Mouse (Mus musculus): Measurements from ENCODE around the gene Stat5a. TPM values are rescaled to one million over a fixed set of nuclear protein-coding genes. Genes with fewer than 3 reads are reported as not detected.

The Stat5a gene
- total RNA-seq (2021): 10 to 100 TPM; 35.6 to 41.4 TPM
- long read RNA-seq, experiment 1, transcript Stat5a-201 (20 exons, 3,888 nt): major isoform, 8 of 53 reads
- long read RNA-seq, experiment 1, transcript Stat5a-203 (18 exons, 3,605 nt): major isoform, 8 of 53 reads
- long read RNA-seq, experiment 1, partial matches to known transcripts: 25 of 53 reads
- long read RNA-seq, experiment 1, other reads (novel, unspliced or antisense): 10 of 53 reads
- long read RNA-seq, experiment 2, transcript Stat5a-201 (20 exons, 3,888 nt): minor isoform, 12 of 74 reads
- long read RNA-seq, experiment 2, transcript Stat5a-203 (18 exons, 3,605 nt): major isoform, 13 of 74 reads
- long read RNA-seq, experiment 2, partial matches to known transcripts: 38 of 74 reads
- long read RNA-seq, experiment 2, other reads (novel, unspliced or antisense): 9 of 74 reads

DNA sequence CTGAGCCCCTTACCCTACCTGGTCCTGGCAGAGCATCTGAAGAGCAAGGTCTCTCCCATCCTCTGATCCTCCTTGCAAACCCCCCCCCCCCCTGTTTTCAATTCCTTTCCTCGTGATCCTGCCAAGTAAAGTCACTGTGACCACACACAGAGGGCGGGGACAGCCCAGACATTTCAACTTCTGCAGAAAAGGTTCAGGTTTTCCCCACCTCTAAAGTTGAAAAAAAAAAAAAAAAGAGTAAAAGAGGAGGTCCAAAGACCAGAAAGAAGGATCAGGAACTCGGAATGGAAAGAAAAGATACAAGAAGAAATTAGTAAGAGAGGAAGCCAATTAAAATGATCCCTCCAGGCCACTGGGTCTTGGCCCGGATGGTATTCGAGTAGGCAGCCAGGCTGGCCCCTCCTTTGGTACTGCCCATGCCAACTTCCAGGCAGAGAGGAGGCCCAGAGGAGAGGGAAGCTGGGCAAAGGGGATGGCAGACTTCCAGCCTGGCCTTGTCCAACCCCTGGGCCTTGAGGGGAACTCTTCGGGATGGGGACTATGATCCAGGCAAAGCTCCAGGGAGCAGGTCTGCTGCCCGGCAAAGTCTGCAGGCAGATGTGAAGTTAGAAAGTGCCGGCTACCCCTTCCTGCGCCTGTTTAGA is at the start of gene Stat5a:
Gene Stat5a (plus strand): TSS at position 417 of the 644 bp plus-strand sequence.
- DNase-seq (ENCODE audit: low spot score in 2 of 2): peak; percentile 44 to 75

DNA sequence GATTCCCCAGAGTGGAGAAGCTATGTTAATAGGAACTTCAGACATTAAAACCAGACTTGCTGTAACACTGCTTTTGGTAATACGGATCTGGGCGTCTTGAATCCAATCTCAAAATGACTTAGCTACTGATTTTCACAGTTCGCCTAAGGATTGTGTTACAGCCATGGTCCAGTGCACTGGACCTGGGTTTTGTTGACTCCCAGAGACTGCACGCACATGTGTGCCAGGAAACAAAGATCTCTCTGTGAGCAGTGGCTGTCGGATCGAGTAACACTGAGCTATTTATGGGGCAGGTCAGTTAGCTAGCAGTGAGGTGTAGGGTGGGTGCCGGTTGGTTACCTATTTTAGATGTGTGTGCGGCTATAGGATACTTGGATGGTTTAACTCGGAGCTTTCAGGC is 48.6 kb upstream of the Stat5a start:
- no peak for DNase-seq (ENCODE audit: low spot score in 2 of 2)

DNA sequence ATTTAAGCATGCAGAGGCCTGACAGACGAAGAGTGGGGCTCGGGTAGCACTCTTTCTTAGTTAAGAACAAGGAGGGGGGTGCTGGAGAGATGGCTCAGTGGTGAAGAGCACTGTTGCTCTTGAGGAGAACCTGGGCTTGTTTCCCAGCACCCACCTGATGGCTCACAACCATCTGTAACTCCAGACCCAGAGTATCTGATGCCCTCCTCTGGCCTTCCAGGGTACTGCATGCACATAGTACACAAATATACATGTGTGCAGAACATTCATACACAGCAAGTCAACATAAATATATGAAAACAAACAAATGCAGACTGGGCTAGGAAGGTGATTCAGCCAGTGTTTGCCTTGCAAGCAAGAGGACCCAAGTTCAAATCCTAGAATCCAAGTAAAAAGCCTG is 48.0 kb upstream of the Stat5a start:
- DNase-seq (ENCODE audit: low spot score in 2 of 2): no peak

DNA sequence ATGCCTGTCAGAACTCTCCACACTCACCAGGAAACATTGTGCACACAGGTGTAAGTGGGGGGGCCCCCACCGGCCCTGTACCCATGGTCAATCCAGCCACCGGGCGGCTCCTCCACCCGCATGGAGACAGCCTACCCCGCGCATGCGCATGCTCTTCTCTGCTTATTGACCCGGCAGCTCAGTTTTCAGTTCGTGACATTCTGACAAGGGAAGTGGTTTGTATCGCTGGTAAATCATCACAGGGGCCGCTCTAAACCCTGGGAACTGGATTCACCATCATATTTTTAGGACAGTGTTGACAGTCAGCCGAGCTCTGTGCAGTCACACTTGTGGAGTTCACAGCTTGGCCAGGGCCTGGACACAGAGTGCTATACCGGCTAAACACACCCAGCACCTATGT is 44.7 kb upstream of the Stat5a start:
- peak in 1 of 2 experiments; percentile 75 for DNase-seq (ENCODE audit: low spot score in 2 of 2)

DNA sequence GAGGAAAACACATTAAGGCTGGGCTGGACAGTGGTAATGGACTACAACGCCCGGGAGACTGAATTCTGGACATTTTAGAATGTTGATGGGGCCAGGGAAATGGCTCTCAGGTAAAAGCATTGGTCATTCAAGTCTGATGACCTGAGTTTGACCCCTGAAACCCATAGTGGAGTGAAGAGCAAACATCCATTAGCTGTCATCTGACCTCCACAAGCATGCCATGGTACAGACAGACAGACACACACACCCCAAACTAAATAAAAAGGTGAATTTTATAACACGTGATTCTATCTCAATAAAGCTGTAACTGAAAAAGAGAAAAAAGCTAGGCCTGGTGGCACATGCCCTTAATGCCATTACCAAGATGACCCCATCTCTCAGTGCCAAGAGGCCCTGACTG is 42.8 kb upstream of the Stat5a start:
- DNase-seq (ENCODE audit: low spot score in 2 of 2): no peak

DNA sequence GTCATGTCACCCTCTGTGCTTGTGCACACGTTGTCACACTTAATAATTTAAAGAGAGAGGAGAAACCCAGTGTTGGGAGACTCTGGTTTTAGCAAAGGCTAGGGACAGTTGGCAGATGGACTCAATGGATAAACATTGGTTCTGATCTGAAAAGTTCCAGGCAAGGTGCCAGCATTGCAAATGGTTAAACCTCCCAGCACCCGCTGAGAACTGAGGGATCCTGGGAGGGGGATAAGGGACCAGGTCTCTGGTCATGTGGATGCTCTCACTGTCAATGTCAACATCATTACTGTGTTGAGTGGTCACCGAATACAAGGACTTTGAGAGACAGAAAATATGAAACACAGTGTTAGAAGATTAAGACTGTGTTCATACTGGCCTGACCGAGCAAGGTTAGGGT is 42.4 kb upstream of the Stat5a start:
- DNase-seq (ENCODE audit: low spot score in 2 of 2): no peak

DNA sequence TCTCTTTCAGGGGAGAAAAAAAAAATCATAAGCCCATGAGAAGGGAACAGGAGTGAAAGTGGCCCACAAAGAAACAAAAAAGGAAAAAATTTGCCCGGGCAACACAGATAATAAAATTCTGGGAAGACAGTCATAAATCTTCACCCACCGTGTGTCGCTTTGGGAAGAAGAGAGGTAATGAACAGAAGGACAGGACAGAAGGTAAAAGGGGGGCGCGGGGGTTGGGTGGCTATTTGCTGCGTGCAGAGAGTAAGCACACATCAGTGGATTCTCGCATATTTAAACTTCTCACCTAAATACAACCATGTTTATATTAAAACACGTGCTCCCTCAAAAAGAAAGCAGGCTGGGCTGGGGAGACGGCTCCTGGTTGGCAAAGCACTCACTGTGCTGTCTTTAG is 41.8 kb upstream of the Stat5a start:
- DNase-seq (ENCODE audit: low spot score in 2 of 2): no peak

DNA sequence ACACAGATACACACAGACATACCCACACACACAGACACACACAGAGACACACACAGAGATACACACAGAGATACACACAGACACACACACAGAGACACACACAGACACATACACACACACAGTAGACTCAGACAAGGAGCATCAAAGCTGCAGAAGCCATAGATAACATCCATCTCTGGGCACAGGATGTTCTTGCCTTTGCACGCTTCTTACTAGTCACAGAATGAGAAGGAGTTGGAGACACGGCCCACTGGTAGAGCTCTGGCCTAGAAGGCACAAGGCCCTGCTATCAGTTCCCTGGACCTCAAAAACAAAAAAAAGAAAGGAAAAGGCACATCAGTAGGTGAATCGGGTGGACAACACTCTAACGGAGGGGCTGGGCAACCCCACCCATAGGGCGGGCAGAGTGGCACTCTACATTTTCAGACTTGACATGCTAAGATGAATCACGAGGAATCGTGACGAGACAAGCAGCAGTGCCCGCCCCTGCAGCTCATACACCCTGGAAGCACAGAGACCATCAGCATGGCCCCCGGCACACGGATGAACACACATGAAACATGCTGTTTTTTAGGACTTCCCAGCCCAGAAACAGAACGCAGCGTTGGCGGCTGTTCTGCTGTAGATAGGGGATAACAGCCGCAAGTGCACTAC is 40.7 kb upstream of the Stat5a start:
- DNase-seq (ENCODE audit: low spot score in 2 of 2): no peak

DNA sequence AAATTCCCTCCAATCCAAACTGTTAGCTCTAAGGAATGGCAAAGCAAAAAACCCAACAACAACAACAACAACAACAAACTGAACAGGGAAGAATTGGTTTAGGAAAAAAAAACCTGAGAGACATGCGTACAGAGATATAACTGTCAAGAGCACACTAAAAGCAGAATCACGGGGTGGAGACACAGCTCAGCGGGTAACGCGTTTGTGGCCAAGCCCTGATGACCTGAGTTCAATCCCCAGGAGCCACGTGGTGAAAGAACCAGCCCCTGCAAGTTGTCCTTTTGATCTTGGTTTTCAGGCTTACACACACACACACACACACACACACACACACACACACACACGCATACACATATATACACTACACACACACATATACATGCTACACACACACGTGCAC is 40.1 kb upstream of the Stat5a start:
- DNase-seq (ENCODE audit: low spot score in 2 of 2): no peak

DNA sequence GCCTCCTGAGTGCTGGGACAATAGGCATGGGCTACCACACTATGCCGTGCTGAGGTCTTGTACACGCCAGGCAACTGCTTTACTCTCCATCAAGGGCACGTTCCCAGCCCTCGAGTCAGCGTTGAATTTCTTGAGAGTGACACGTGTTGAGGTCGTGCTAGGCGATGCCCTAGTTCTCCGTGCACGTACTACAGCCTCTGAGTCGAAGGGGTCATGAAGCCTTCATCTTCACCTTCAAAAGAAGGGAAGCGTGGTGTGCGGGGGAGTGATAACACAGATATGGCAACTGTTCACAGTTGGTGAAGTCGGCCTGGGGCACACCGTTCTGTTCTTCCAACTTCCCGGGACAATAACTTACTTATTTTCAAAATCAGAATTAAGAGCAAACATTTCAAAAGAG is 39.5 kb upstream of the Stat5a start:
- no peak for DNase-seq (ENCODE audit: low spot score in 2 of 2)

DNA sequence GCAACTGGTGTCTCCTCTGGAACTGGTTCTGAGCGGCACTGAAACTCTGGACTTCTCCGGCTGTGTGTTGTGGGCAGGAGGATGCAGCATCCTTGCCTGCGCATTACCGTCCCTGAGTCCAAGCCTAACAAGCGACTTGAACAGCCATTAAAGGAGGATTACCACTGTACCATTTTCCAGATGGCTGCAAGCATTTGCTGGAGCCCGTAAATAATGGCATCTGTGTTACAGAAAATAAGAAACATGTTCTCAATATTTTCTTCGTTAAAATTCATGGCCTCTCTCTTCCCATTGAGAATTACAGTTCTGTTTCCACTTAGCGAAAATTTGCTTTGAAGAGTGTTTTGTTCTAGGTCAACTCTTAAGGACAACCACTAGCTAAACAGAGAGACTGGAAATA is 39.1 kb upstream of the Stat5a start:
- DNase-seq (ENCODE audit: low spot score in 2 of 2): no peak

DNA sequence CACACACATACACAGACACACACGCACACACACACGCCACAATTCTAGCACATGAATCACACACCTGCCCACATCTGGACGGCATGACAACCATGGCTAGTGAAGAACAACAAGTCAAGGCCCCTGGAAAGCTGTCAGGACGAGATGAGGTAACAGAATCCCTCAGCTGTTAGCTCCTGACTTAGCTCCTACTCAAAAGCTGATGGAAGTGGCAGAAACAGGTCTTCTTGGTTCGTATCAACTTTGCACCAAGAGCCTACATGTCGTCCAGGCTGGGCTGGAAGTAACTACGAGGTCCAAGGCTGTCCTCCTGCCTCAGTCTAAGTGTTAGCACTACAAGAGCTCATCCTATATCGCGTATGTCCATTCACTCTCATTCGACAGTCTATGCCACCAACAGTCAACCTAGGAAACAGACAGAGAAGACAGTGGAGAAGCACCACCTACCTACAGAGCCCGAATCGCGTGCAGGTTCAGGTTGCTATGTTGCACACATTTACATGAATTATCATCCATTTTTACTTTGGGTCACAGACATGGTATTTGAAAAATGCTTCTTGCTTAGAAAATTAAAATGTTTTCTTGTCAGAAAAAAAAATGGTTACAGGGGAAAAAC is 37.4 kb upstream of the Stat5a start:
- DNase-seq (ENCODE audit: low spot score in 2 of 2): no peak

DNA sequence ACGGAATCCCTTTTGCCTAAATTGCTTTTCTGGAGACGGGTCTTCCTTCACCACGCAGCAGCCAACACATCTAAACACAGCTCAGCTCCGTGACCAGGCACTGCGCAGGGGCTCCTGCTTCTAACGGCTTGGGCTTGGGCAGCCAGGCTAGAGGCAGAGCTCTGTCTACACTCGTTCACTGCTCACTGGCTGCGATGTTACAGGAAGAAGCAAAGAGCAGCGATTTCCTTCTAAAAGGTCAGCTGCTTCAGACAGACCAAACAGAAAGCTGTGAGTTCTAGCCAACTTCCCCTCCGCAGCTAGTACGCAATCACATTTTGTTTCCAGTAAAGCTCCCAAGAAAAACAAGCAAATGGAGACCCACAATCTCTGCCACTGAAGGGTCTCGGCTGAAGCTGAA is 36.8 kb upstream of the Stat5a start:
- DNase-seq (ENCODE audit: low spot score in 2 of 2): no peak

DNA sequence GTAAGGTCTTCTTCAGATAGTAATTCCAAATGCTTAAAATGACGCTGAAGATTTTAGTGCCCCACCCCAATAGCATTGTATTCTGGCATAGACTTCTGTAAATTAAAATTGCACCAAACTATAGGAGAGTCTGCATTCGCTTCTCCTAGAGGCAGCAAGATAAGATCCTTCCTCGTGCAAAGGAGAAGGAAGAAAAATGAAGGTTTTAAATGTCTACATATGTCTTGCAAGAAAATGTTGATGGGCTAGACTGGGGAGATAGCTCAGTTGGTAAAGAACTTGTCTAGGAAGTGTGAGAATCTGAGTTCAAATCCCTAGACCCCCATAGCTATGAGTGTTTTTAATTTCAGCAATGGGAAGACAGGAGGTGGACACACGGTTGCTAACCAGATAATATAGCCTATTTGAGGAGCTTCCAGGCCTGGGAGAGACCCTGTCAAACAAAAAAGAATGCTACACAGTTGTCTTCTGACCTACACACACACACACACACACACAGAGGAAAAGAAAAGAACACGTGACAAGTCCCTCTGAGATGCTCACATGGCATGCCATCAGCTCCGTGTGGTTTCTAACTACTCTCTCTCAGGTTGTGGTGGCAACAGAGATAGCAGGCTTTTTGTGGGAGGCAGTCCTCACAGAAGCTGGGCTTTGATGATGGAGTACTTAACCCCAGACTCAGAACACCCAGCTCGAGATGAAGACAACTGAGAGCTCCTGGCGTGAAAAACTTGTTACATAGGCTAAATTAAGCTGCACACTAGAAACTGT is 35.4 kb upstream of the Stat5a start:
- no peak for DNase-seq (ENCODE audit: low spot score in 2 of 2)

DNA sequence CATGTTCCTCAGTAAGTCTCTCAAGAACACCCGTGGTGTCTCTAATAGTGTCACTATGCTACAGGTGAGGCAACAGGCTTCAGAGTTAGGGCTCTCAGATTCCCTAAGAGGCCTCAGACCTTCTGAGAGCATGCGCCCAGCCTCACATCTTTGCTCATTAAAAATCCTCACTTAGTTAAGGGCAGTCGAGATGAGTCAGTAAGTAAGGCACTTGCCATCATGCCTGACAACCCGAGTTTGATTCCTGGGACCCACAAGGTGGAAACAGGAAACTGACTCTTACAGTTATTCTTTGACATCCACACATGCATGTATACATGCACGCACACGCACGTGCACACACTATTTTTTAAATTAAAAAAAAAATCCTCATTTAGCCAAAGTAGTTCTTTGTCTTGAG is 34.7 kb upstream of the Stat5a start:
- DNase-seq (ENCODE audit: low spot score in 2 of 2): no peak

DNA sequence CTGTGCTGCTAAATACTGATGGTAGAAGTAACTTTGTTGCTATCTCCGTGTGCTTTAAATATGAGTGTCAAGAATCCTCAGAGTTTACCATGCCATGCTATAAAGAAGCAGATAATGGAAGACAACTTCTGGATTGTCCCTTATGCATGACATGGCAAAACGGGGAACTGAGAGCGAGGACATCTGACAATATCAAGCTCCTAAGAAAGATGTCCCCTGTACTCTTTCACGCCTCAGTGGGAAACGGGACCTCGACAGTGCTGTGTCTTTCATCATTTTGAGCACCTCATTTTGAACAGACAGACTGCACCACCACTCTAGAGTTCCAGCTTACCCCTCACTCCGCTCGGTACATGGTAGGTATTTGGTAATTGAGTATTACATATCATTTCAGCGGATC is 33.7 kb upstream of the Stat5a start:
- no peak for DNase-seq (ENCODE audit: low spot score in 2 of 2)

DNA sequence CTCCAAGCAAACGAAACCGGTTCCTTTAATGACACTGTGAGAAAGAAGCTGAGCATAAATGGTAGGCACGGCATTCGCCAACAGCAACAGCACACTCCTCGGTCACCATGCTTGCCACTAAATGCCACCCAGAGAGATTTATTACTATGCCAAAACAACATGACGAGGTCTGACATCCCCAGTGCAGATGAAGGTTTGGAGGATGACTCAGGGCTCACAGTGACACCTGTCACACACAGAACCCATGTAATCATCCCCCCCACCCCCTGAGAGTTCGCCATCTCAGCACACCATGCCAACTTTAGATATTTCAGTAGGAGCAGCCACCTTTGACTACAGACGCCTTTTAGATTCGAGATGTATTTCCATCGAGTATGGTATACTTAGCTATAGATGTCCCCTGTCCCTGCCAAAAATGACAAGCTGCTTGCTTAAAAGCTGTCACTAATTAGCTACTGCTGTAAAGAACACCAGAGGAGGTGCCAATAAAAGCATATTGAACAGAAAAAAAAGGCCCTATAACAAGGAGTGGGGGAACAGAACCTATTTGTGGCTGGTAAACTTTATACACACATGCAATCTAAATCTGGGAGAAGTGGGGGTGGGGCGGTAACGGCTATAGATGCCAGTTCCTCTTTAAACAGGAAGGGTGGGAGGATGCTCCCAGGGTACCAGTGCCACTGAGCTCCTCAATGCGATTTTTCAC is 32.8 kb upstream of the Stat5a start:
- DNase-seq (ENCODE audit: low spot score in 2 of 2): no peak

DNA sequence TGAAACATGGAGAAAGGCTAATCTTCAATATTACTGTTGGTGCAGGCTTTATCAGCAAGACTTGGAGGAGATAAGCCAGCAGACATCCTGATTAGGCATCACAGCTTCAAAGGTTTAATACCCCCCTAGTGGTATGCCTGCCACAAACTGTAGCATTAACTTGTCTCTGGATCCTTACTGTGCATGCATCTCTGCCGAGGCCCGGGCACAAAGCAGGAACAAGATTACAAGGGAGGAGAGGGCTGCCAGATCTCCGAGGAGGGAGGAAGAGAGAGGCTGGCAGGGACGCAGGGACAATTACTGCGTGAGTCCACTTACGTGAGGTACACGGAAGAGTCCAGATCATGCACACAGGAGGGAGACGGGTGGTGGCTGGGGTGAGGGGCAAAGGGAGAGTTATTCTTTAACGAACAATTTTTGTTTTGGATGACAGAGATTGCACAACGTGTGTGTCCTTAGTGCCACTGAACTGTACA is 30.4 kb upstream of the Stat5a start:
- no peak for DNase-seq (ENCODE audit: low spot score in 2 of 2)

DNA sequence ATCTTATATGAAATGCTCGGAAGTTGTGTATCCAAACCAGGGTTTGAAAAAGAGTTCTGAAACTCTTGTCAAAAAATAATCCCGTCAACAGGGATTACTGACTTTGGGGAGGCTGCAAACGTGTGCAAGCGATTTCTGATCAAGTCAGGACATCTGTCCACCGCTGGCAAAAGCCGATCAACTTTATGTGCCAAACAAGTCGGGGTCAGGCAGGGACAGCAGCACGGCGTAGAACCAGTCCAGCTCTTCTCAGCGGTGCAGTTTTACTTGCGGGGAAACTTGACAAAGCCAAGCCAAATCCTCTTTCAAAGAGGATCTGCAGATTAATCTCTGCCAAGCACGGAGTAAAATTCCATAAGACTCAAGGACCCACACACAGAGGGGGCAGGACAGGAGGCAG is 29.5 kb upstream of the Stat5a start:
- no peak for DNase-seq (ENCODE audit: low spot score in 2 of 2)

DNA sequence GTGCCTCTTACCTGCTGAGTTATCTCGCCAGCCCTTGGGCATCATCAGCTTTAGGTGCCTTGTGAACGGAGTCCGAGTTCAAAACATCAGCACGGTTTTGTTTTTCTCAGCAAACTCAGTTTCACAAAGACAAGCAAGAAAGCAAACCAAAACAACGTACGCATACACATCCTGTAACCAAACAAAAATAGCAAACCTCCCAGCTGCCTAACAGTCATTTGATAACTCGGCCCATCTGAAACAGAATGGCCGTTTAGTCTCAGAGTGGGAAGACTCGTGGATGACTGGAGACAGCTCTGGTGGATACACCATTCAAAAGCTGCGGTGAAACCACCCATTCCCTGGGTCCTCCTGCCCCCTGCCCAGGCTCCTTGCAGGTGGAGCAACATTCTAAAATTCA is 27.8 kb upstream of the Stat5a start:
- DNase-seq (ENCODE audit: low spot score in 2 of 2): no peak
